Mouse (Mus musculus): ENCODE measurements at regions not wholly inside any gene's neighbourhood (a gene's known extent, or its start where the extent isn't known, plus 50 kb on each side); places are given as distances from the start of the nearest gene placed in this dataset.

GRCm38 (mm10) chr5:120037806-120038205 lies 78.5 kb upstream of the Rbm19 start:
- TF ChIP-seq CTCF (IDR thresholded peaks at IDR 0.05; ENCODE audit: low read depth) = no peak
- no peak for TF ChIP-seq EP300 (IDR thresholded peaks at IDR 0.05; ENCODE audit: low read depth)

Measured in heart, postnatal 0 days (tissue).